Mouse (Mus musculus): ENCODE data around the gene D430041D05Rik. TPM values are rescaled to one million over a fixed set of nuclear protein-coding genes. Genes with fewer than 3 reads are reported as not detected.
A peak's percentile ranks its signal among the peaks of the same experiment; 100 is the strongest.

Gene D430041D05Rik
- polyA plus RNA-seq, 1 experiment from 2014 or later, result 1.1 TPM

DNA sequence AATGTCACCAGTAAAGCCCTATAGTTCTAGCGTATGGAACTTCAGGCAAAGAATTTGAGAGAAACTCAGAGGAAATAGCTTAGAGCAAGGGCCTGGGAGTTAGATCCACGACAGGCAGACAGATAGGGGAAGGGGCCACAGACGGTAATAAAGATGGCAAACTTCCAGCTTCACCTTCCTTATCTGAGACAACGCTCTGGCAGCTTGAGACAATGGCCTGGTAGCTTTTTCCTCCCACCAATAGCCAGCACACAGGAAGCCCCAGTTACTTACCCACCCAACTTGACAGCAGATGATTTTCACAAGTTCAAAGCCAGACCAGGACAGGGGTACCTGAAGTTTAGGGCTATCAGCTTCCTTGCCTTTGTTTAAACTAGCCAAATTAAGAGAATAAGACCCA, 226.5 kb downstream of the D430041D05Rik start:
- no peaks in the 10 kb centered on the region for H3K27me3 ChIP-seq (ENCODE audit: control insufficient read depth, insufficient read depth, low read length)
- no peak overlapping the region for H3K4me2 ChIP-seq (ENCODE audit: low read depth, low read length)
- no peaks in the 10 kb centered on the region for H3K9me3 ChIP-seq (replicated peaks; ENCODE audit: control insufficient read depth, low read length)
- no peak overlapping the region for H3K9ac ChIP-seq (replicated peaks; ENCODE audit: low read length)
- no peak overlapping the region for H3K27ac ChIP-seq (replicated peaks; ENCODE audit: low read depth, low read length)
- no peaks in the 10 kb centered on the region for H3K4me1 ChIP-seq (ENCODE audit: control insufficient read depth, insufficient read depth, low read length)
- H3K4me3 ChIP-seq (ENCODE audit: low read depth, low read length), result no peak overlapping the region
- 74% methylated on average over 4 of the region's 4 CpGs for WGBS
- H3K36me3 ChIP-seq (replicated peaks; ENCODE audit: control insufficient read depth, insufficient read depth, low read depth, low read length), result no peaks in the 10 kb centered on the region
- ATAC-seq (replicated peaks; ENCODE audit: insufficient number of reproducible peaks, low FRiP score, low TSS enrichment, low read depth), result no peak
- no peak for DNase-seq (ENCODE audit: low spot score)

GRCm38 (mm10) chr2:104183246-104183845, 227.5 kb downstream of the D430041D05Rik start:
- H3K4me3 ChIP-seq (ENCODE audit: low read depth, low read length), result no peak overlapping the region
- no peaks in the 10 kb centered on the region for H3K36me3 ChIP-seq (replicated peaks; ENCODE audit: control insufficient read depth, insufficient read depth, low read depth, low read length)
- no peak overlapping the region for H3K4me2 ChIP-seq (ENCODE audit: low read depth, low read length)
- WGBS, result 83% methylated on average over 5 of the region's 5 CpGs
- no peaks in the 10 kb centered on the region for H3K27me3 ChIP-seq (ENCODE audit: control insufficient read depth, insufficient read depth, low read length)
- ATAC-seq (replicated peaks; ENCODE audit: insufficient number of reproducible peaks, low FRiP score, low TSS enrichment, low read depth), result no peak
- H3K27ac ChIP-seq (replicated peaks; ENCODE audit: low read depth, low read length), result no peak overlapping the region
- no peak for DNase-seq (ENCODE audit: low spot score)
- H3K9me3 ChIP-seq (replicated peaks; ENCODE audit: control insufficient read depth, low read length), result no peaks in the 10 kb centered on the region
- H3K4me1 ChIP-seq (ENCODE audit: control insufficient read depth, insufficient read depth, low read length), result no peaks in the 10 kb centered on the region
- H3K9ac ChIP-seq (replicated peaks; ENCODE audit: low read length), result no peak overlapping the region

GRCm38 (mm10) chr2:104179636-104180035, 231.2 kb downstream of the D430041D05Rik start:
- ATAC-seq (replicated peaks; ENCODE audit: insufficient number of reproducible peaks, low FRiP score, low TSS enrichment, low read depth), result no peak
- Histone ChIP-seq H3K4me2 (ENCODE audit: low read depth, low read length) (no peak overlapping the region), H3K9ac (replicated peaks; ENCODE audit: low read length) (no peak overlapping the region), H3K36me3 (replicated peaks; ENCODE audit: control insufficient read depth, insufficient read depth, low read depth, low read length) (no peaks in the 10 kb centered on the region), H3K27ac (replicated peaks; ENCODE audit: low read depth, low read length) (no peak overlapping the region), H3K27me3 (ENCODE audit: control insufficient read depth, insufficient read depth, low read length) (no peaks in the 10 kb centered on the region), H3K4me3 (ENCODE audit: low read depth, low read length) (no peak overlapping the region), H3K9me3 (replicated peaks; ENCODE audit: control insufficient read depth, low read length) (no peaks in the 10 kb centered on the region), H3K4me1 (ENCODE audit: control insufficient read depth, insufficient read depth, low read length) (no peaks in the 10 kb centered on the region)
- 81% methylated on average over 8 of the region's 8 CpGs for WGBS
- DNase-seq (ENCODE audit: low spot score), result no peak

- H3K9me3 ChIP-seq (replicated peaks; ENCODE audit: control insufficient read depth, low read length), result no peaks in the 10 kb centered on the region
- no peaks in the 10 kb centered on the region for H3K36me3 ChIP-seq (replicated peaks; ENCODE audit: control insufficient read depth, insufficient read depth, low read depth, low read length)
- no peaks in the 10 kb centered on the region for H3K4me1 ChIP-seq (ENCODE audit: control insufficient read depth, insufficient read depth, low read length)
- H3K4me3 ChIP-seq (ENCODE audit: low read depth, low read length), result no peak overlapping the region
- H3K4me2 ChIP-seq (ENCODE audit: low read depth, low read length), result no peak overlapping the region
- ATAC-seq (replicated peaks; ENCODE audit: insufficient number of reproducible peaks, low FRiP score, low TSS enrichment, low read depth) (no peak), DNase-seq (ENCODE audit: low spot score) (no peak)
- H3K27me3 ChIP-seq (ENCODE audit: control insufficient read depth, insufficient read depth, low read length), result no peaks in the 10 kb centered on the region
- no peak overlapping the region for H3K9ac ChIP-seq (replicated peaks; ENCODE audit: low read length)
- 86% methylated on average over 4 of the region's 4 CpGs for WGBS
- no peak overlapping the region for H3K27ac ChIP-seq (replicated peaks; ENCODE audit: low read depth, low read length)
Measured at GRCm38 (mm10) chr2:104178251-104178650, 232.6 kb downstream of the D430041D05Rik start.

DNA sequence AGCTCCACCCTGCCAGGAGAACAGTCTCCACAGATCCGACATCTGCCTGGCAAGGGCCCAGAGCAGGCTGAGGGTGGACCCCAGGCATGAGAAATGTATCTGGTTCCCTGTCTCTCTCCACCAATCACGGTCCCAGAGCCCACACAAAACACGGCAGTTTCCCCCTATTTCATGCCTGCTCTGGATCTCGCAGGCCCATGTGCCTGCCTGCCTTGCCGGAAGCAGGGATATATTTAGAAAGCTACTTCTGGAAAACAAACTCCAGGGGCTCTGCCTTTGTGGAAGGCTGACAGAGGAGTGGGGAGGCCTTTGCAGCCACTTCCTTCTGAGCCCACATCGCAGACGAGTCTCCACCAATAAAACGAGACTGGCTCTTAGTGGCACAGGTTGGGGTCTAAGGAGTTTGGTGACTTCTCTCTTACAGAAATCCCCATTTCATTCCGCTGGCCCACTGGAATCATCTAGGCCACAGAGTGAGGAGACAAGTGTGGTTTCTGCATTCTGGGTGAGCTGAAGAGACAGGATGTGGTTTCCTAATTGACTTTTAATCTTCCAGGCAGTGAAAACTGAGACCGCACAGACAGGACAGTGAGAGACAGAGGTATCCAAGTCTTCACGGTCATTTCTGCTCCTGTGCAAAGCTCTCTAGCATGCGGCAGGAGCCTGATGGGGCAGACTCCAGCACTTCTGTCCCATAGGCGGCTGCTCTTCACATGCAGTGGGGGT, 233.7 kb downstream of the D430041D05Rik start:
- H3K27ac ChIP-seq (replicated peaks; ENCODE audit: low read depth, low read length), result no peak overlapping the region
- no peaks in the 10 kb centered on the region for H3K4me1 ChIP-seq (ENCODE audit: control insufficient read depth, insufficient read depth, low read length)
- DNase-seq (ENCODE audit: low spot score), result peak; percentile 29
- WGBS, result 45% methylated on average over 13 of the region's 13 CpGs
- H3K4me3 ChIP-seq (ENCODE audit: low read depth, low read length), result no peak overlapping the region
- no peaks in the 10 kb centered on the region for H3K27me3 ChIP-seq (ENCODE audit: control insufficient read depth, insufficient read depth, low read length)
- no peak overlapping the region for H3K9ac ChIP-seq (replicated peaks; ENCODE audit: low read length)
- no peaks in the 10 kb centered on the region for H3K9me3 ChIP-seq (replicated peaks; ENCODE audit: control insufficient read depth, low read length)
- no peaks in the 10 kb centered on the region for H3K36me3 ChIP-seq (replicated peaks; ENCODE audit: control insufficient read depth, insufficient read depth, low read depth, low read length)
- H3K4me2 ChIP-seq (ENCODE audit: low read depth, low read length), result no peak overlapping the region
- 0 out of 2 replicates have a peak, but pooled peaks have one; percentile 66 for ATAC-seq (replicated peaks; ENCODE audit: insufficient number of reproducible peaks, low FRiP score, low TSS enrichment, low read depth)

DNA sequence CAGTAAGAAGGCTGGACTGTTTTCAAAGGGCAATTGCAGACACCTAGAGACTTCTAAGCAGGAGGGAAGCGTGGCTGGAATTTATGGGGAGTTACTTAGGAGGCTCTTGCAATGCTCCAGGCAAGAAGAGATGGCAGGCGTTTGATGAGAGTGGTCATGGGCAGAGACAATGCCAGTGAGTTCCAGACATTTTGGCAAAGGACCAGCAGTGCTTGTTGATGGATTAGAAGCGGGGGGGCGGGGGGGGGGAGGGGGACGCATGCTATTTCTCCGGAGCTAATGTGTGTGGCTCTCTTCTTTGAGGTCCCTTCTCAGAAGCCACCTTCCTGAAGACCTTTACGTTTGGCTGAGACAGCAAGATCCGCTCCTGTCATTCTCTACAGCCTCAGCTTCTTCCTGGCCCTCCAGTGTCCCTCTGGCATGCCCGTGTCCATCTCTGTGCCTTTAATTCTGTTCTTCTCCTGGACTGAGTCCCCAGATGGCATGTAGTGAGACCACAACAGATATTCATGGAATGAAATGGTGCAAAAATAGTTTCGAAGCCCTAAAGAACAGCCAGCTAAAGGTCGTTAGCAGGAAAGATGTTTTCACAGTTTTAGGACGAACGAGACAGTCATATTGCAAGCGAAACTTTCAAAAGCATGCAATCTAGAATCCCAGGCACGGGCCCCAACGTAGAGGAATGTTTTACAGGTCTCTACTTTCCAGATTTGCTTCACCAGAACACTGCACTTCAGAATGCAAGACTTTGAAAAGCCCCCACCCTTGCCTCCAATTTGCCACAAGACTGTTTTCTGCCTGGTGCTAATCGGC, 234.4 kb downstream of the D430041D05Rik start:
- Histone ChIP-seq H3K27me3 (ENCODE audit: control insufficient read depth, insufficient read depth, low read length) (no peaks in the 10 kb centered on the region), H3K9me3 (replicated peaks; ENCODE audit: control insufficient read depth, low read length) (no peaks in the 10 kb centered on the region), H3K27ac (replicated peaks; ENCODE audit: low read depth, low read length) (no peak overlapping the region), H3K36me3 (replicated peaks; ENCODE audit: control insufficient read depth, insufficient read depth, low read depth, low read length) (no peaks in the 10 kb centered on the region), H3K4me1 (ENCODE audit: control insufficient read depth, insufficient read depth, low read length) (no peaks in the 10 kb centered on the region), H3K4me2 (ENCODE audit: low read depth, low read length) (no peak overlapping the region), H3K4me3 (ENCODE audit: low read depth, low read length) (no peak overlapping the region), H3K9ac (replicated peaks; ENCODE audit: low read length) (no peak overlapping the region)
- 71% methylated on average over 17 of the region's 17 CpGs for WGBS
- ATAC-seq (replicated peaks; ENCODE audit: insufficient number of reproducible peaks, low FRiP score, low TSS enrichment, low read depth) (no peak), DNase-seq (ENCODE audit: low spot score) (no peak)

- ATAC-seq (replicated peaks; ENCODE audit: insufficient number of reproducible peaks, low FRiP score, low TSS enrichment, low read depth), result no peak
- no peak overlapping the region for H3K4me3 ChIP-seq (ENCODE audit: low read depth, low read length)
- no peaks in the 10 kb centered on the region for H3K27me3 ChIP-seq (ENCODE audit: control insufficient read depth, insufficient read depth, low read length)
- H3K36me3 ChIP-seq (replicated peaks; ENCODE audit: control insufficient read depth, insufficient read depth, low read depth, low read length), result no peaks in the 10 kb centered on the region
- H3K4me2 ChIP-seq (ENCODE audit: low read depth, low read length), result no peak overlapping the region
- H3K9ac ChIP-seq (replicated peaks; ENCODE audit: low read length), result no peak overlapping the region
- 92% methylated on average over 9 of the region's 9 CpGs for WGBS
- H3K4me1 ChIP-seq (ENCODE audit: control insufficient read depth, insufficient read depth, low read length), result no peaks in the 10 kb centered on the region
- DNase-seq (ENCODE audit: low spot score), result no peak
- H3K9me3 ChIP-seq (replicated peaks; ENCODE audit: control insufficient read depth, low read length), result no peaks in the 10 kb centered on the region
- no peak overlapping the region for H3K27ac ChIP-seq (replicated peaks; ENCODE audit: low read depth, low read length)
Measured at GRCm38 (mm10) chr2:104175476-104176165, 235.2 kb downstream of the D430041D05Rik start.
